Mouse (Mus musculus): ENCODE measurements at regions not wholly inside any gene's neighbourhood (a gene's known extent, or its start where the extent isn't known, plus 50 kb on each side); places are given as distances from the start of the nearest gene placed in this dataset.
A peak's percentile ranks its signal among the peaks of the same experiment; 100 is the strongest.

DNA sequence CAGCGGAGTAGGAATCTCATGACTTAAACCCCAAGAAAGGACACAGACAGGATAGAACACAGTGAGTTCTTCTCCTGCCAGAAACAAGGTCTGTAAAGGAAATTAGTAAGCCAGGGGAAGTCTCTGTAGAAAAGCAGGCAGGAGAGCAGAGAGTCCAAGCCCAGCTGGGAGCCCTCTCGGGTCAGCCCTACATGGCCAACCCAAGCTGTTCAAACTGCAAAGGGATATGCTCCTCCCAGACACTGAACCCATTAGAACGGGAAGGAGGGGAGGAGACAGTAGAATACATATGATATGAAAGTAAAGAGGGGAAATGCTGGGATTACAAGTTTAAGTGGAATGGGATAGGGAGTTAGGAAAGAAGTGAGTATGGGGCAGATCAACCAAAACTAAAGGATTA is 75.7 kb upstream of the Cop1 start:
- no peak for TF ChIP-seq CTCF (IDR thresholded peaks at IDR 0.05)
- no peak for TF ChIP-seq EP300 (IDR thresholded peaks at IDR 0.05)
- peak; percentile 63 for ATAC-seq

DNA sequence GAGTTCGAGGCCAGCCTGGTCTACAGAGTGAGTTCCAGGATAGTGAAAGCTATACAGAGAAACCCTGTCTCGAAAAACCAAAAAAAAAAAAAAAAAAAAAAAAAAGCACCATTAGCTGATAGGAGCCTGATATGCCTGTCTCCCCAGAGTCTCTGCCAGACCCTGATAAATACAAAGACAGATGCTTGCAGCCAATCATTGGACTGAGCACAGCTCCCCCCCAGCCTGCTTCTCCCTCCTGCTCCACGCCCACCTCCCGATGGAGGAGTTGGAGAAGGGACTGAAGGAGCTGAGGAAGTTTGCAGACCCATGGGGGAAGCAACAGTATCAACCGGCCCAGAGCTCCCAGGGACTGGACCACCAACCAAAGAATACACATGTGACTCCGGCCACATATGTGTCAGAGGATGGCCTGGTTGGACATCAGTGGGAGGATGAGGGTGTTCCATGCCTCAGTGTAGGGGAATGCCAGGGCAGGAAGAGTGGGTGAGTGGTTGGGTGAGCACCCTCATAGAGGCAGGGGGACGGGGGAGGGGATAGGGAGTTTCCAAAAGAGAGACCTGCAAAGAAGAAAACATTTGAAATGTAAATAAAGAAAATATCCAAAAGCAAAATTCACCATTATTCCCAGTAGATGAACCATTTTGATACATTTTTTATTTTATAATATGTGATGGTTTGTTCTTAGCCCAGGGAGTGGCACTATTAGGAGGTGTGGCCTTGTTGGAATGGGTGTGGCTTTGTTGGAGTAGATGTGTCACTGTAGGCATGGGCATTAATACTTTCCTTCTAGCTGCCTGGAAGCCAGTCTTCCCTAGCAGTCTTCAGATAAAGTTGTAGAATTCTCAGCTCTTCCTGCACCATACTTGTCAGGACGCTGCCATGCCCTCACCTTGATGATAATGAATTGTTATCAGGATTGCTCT is 71.8 kb upstream of the Cop1 start:
- ATAC-seq (no peak), DNase-seq (ENCODE audit: low spot score) (no peak)
- no peaks in the 10 kb centered on the region for H3K27me3 ChIP-seq (replicated peaks; ENCODE audit: insufficient read depth, low read length)
- no peak overlapping the region for H3K4me2 ChIP-seq (replicated peaks; ENCODE audit: low read depth, low read length)
- 80% methylated on average over 8 of the region's 8 CpGs for WGBS
- TF ChIP-seq CTCF (IDR thresholded peaks at IDR 0.05) (no peak), EP300 (IDR thresholded peaks at IDR 0.05) (no peak)
- H3K36me3 ChIP-seq (ENCODE audit: insufficient read depth, low read length): no peaks in the 10 kb centered on the region
- no peak overlapping the region for H3K9ac ChIP-seq (replicated peaks; ENCODE audit: low read depth)
- H3K9me3 ChIP-seq (ENCODE audit: low read length): no peaks in the 10 kb centered on the region
- H3K4me3 ChIP-seq (ENCODE audit: low read depth, low read length): no peak overlapping the region
- H3K4me1 ChIP-seq (ENCODE audit: insufficient read depth, low read depth, low read length): no peaks in the 10 kb centered on the region
- no peak overlapping the region for H3K27ac ChIP-seq (ENCODE audit: low read length)

More for the DNA sequence above, 75.7 kb upstream of the Cop1 start:
- Histone ChIP-seq H3K9ac (replicated peaks; ENCODE audit: low read depth) (no peak overlapping the region), H3K9me3 (ENCODE audit: low read length) (no peaks in the 10 kb centered on the region), H3K27ac (ENCODE audit: low read length) (0 out of 2 replicates have a peak overlapping the region, but pooled peaks have one; percentile 1), H3K4me3 (ENCODE audit: low read depth, low read length) (no peak overlapping the region), H3K4me1 (ENCODE audit: insufficient read depth, low read depth, low read length) (no peaks in the 10 kb centered on the region), H3K27me3 (replicated peaks; ENCODE audit: insufficient read depth, low read length) (no peaks in the 10 kb centered on the region), H3K4me2 (replicated peaks; ENCODE audit: low read depth, low read length) (no peak overlapping the region), H3K36me3 (ENCODE audit: insufficient read depth, low read length) (no peaks in the 10 kb centered on the region)
- DNase-seq (ENCODE audit: low spot score): peak; percentile 58
- 43% methylated on average over 3 of the region's 3 CpGs for WGBS

DNA sequence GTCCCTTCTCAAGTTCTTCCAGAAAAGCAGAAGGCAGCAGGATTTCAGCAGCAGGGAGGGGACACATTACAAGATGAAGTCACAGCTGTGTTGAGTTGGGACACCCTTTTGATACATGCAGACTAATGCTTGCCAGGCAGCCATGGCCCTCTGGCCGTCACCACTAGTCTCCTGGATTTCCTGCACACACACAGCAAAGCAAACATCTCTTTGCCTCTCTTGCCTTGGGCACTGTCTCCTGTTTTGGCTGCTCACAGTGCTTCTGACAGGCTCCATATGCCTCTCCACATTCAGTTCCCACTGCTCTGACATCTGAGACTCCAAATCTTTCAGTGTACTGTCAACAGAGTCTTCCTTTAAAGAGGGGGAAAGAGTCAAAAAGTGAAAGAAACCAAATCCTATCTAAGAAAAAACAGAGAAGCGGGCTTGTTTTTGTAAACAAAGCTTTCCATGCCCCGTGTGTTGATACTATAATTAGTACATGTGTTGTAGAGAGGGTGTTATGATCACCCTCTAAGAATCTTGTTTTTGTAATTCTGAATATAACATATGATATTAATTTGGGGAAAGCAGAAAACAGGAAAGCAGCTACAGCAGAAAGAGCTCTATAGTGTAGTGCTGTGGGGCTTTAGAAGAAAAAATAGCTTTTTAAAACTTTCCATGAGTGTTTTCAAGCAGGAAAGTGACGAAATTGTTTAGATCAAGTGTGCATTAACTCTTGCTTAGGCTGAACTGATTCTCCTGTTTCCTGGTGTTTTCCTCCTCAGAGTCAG is 68.8 kb upstream of the Cop1 start:
- 20% methylated on average over 4 of the region's 4 CpGs for WGBS
- no peaks in the 10 kb centered on the region for H3K36me3 ChIP-seq (ENCODE audit: insufficient read depth, low read length)
- H3K4me3 ChIP-seq (ENCODE audit: low read depth, low read length): no peak overlapping the region
- peak; percentile 91 for DNase-seq (ENCODE audit: low spot score)
- peak overlapping the region; percentile 55 for H3K27ac ChIP-seq (ENCODE audit: low read length)
- H3K9me3 ChIP-seq (ENCODE audit: low read length): no peaks in the 10 kb centered on the region
- H3K4me2 ChIP-seq (replicated peaks; ENCODE audit: low read depth, low read length): no peak overlapping the region
- peak; percentile 94 for ATAC-seq
- H3K27me3 ChIP-seq (replicated peaks; ENCODE audit: insufficient read depth, low read length): no peaks in the 10 kb centered on the region
- H3K9ac ChIP-seq (replicated peaks; ENCODE audit: low read depth): no peak overlapping the region
- no peaks in the 10 kb centered on the region for H3K4me1 ChIP-seq (ENCODE audit: insufficient read depth, low read depth, low read length)
- TF ChIP-seq CTCF (IDR thresholded peaks at IDR 0.05) (no peak), EP300 (IDR thresholded peaks at IDR 0.05) (peak; percentile 66)

DNA sequence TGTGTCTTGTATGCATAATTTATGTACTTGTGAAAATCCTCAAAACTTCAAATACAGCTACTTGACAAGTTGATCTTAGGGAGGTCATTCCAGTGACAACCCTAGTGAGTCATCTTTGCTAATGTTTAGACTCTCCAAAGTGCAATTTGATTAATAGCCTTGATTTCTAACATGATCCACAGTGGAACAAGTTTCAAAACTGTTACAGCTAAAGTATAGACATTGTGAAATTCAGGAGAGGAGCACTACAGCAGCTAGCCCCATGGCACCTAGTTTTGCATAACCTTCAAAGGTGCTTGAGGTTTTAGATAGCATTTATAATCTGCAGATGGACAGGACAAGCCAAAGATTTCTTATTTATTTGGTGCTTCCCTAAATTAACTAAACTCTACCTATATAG is 50.1 kb upstream of the Cop1 start:
- peak; percentile 39 for DNase-seq (ENCODE audit: low spot score)
- Histone ChIP-seq H3K27me3 (replicated peaks; ENCODE audit: insufficient read depth, low read length) (no peaks in the 10 kb centered on the region), H3K4me3 (ENCODE audit: low read depth, low read length) (no peak overlapping the region), H3K4me2 (replicated peaks; ENCODE audit: low read depth, low read length) (no peak overlapping the region), H3K9ac (replicated peaks; ENCODE audit: low read depth) (no peak overlapping the region), H3K9me3 (ENCODE audit: low read length) (no peaks in the 10 kb centered on the region), H3K36me3 (ENCODE audit: insufficient read depth, low read length) (no peaks in the 10 kb centered on the region), H3K4me1 (ENCODE audit: insufficient read depth, low read depth, low read length) (no peaks in the 10 kb centered on the region), H3K27ac (ENCODE audit: low read length) (no peak overlapping the region)
- TF ChIP-seq EP300 (IDR thresholded peaks at IDR 0.05): no peak
- ATAC-seq: no peak
